ENCODE assay signal across 22 mouse cellular contexts in the genomic region with DNA sequence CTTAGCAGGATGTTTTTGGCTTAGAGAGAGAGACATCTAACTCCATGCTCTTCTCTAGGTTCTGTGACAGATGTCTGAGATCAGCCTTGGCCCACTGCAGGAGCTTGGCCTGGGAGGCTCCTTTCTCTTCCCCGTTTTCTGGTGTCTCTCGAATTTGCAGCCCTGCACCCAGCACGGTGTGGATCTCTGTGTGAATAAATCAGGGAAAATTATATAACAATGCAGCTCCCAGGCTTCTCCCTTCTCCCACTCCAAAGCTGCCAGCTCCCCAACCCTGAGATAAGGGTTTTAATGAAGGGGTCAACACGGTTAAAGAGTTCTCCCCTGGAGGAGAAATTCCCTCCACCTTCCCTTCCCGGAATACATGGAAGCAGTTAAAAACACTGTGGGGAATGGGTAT. TPM values are rescaled to one million over a fixed set of nuclear protein-coding genes. Genes with fewer than 3 reads are reported as not detected.
DNase-seq lines count a peak whose midpoint lies in the region; ATAC-seq and TF ChIP-seq lines count a peak whose summit lies in the region.
"Had no signal": no experiment of that assay in that cellular context is flagged by ENCODE, and none has a peak within 500 bp of the region (broad histone marks: within the 10 kb centered on the region; RNA-seq: fewer than 3 reads in every experiment).

No protein-coding gene starts in this region.

- H3K27ac ChIP-seq in layer of hippocampus, adult 2 months = peak overlapping the region; percentile 76
- no peak overlapping the region for H3K27ac ChIP-seq in midbrain, embryonic 10.5 days (replicated peaks)
- H3K27ac ChIP-seq in midbrain, embryonic 16.5 days (ENCODE audit: low read length) = no peak overlapping the region
- no peak overlapping the region for H3K27ac ChIP-seq in ES-Bruce4 (ENCODE audit: insufficient read depth, low read length)
- no peak overlapping the region for H3K27ac ChIP-seq in embryonic facial prominence, embryonic 10.5 days (replicated peaks)
- H3K27ac ChIP-seq in hindbrain, embryonic 14.5 days = no peak overlapping the region
- H3K27ac ChIP-seq: forebrain, embryonic 13.5 days; heart, adult 2 months; hindbrain, embryonic 15.5 days; liver, embryonic 14.5 days; macrophage; midbrain, embryonic 15.5 days; neural tube, embryonic 12.5 days; stomach, postnatal 0 days had no signal

- no peaks in the 10 kb centered on the region for H3K9me3 ChIP-seq in midbrain, embryonic 10.5 days (replicated peaks)
- no peaks in the 10 kb centered on the region for H3K9me3 ChIP-seq in midbrain, embryonic 16.5 days (replicated peaks; ENCODE audit: control insufficient read depth, low read length, poor library complexity, severe bottlenecking)
- H3K9me3 ChIP-seq in ES-Bruce4 (replicated peaks; ENCODE audit: control insufficient read depth, insufficient read depth, low read length, poor library complexity, severe bottlenecking) = no peaks in the 10 kb centered on the region
- H3K9me3 ChIP-seq in embryonic facial prominence, embryonic 10.5 days = no peaks in the 10 kb centered on the region
- H3K9me3 ChIP-seq in hindbrain, embryonic 14.5 days (ENCODE audit: control insufficient read depth, low read length) = no peaks in the 10 kb centered on the region
- H3K9me3 ChIP-seq: forebrain, embryonic 13.5 days; heart, embryonic 12.5 days; hindbrain, embryonic 15.5 days; midbrain, embryonic 15.5 days; neural tube, embryonic 12.5 days had no signal

- H3K4me3 ChIP-seq in layer of hippocampus, adult 2 months = no peak overlapping the region
- 0 out of 2 replicates have a peak overlapping the region, but pooled peaks have one; percentile 1 for H3K4me3 ChIP-seq in midbrain, embryonic 10.5 days
- no peak overlapping the region for H3K4me3 ChIP-seq in midbrain, embryonic 16.5 days (ENCODE audit: low read depth, low read length)
- no peak overlapping the region for H3K4me3 ChIP-seq in ES-Bruce4 (ENCODE audit: low read depth, low read length)
- peak overlapping the region; percentile 2; the same call in 1 of the 2 replicates for H3K4me3 ChIP-seq in embryonic facial prominence, embryonic 10.5 days
- H3K4me3 ChIP-seq in hindbrain, embryonic 14.5 days (replicated peaks; ENCODE audit: low read length) = no peak overlapping the region
- H3K4me3 ChIP-seq: erythroblast, embryonic 14.5 days; forebrain, embryonic 13.5 days; heart, adult 2 months; heart, embryonic 12.5 days; hindbrain, embryonic 15.5 days; midbrain, embryonic 15.5 days; neural tube, embryonic 12.5 days had no signal

- TF ChIP-seq EP300 in ES-Bruce4 (IDR thresholded peaks at IDR 0.05; ENCODE audit: insufficient read depth, low read depth, low read length) = no peak

- no peak for ATAC-seq in midbrain, embryonic 16.5 days
- no peak for ATAC-seq in hindbrain, embryonic 14.5 days (ENCODE audit: low FRiP score)
- ATAC-seq: midbrain, embryonic 15.5 days had no signal

- peaks cover 52% of the 10 kb centered on the region for H3K4me1 ChIP-seq in midbrain, embryonic 10.5 days
- peaks cover 18% of the 10 kb centered on the region for H3K4me1 ChIP-seq in midbrain, embryonic 16.5 days (ENCODE audit: control insufficient read depth, insufficient read depth, low read length)
- peaks cover 2% of the 10 kb centered on the region for H3K4me1 ChIP-seq in ES-Bruce4 (ENCODE audit: control insufficient read depth, insufficient read depth, low read length)
- H3K4me1 ChIP-seq in embryonic facial prominence, embryonic 10.5 days = peaks cover 51% of the 10 kb centered on the region
- peaks cover 5% of the 10 kb centered on the region for H3K4me1 ChIP-seq in hindbrain, embryonic 14.5 days (replicated peaks; ENCODE audit: control insufficient read depth, insufficient read depth, low read length)

- no peak overlapping the region for H3K4me2 ChIP-seq in midbrain, embryonic 16.5 days (ENCODE audit: low read length)
- H3K4me2 ChIP-seq in hindbrain, embryonic 14.5 days (replicated peaks) = no peak overlapping the region
- H3K4me2 ChIP-seq: forebrain, embryonic 13.5 days; heart, embryonic 12.5 days; hindbrain, embryonic 15.5 days; midbrain, embryonic 15.5 days; neural tube, embryonic 12.5 days had no signal

- H3K27me3 ChIP-seq in midbrain, embryonic 10.5 days (ENCODE audit: low read depth, poor library complexity, severe bottlenecking) = peaks cover 61% of the 10 kb centered on the region
- peaks cover 42% of the 10 kb centered on the region for H3K27me3 ChIP-seq in midbrain, embryonic 16.5 days (ENCODE audit: control insufficient read depth, insufficient read depth, low read depth, low read length)
- H3K27me3 ChIP-seq in ES-Bruce4 (ENCODE audit: control insufficient read depth, insufficient read depth, low read length, poor library complexity, severe bottlenecking) = no peaks in the 10 kb centered on the region
- H3K27me3 ChIP-seq in embryonic facial prominence, embryonic 10.5 days (replicated peaks; ENCODE audit: low read depth, poor library complexity, severe bottlenecking) = peaks cover 51% of the 10 kb centered on the region
- H3K27me3 ChIP-seq in hindbrain, embryonic 14.5 days (ENCODE audit: control insufficient read depth, insufficient read depth, low read length) = peaks cover 50% of the 10 kb centered on the region

- DNase-seq in layer of hippocampus, adult 2 months (ENCODE audit: low spot score in 2 of 2) = peak in 1 of 2 experiments; percentile 39
- DNase-seq in layer of hippocampus, postnatal 10 days (ENCODE audit: low spot score in 2 of 2) = no peak
- no peak for DNase-seq in midbrain, embryonic 10.5 days (ENCODE audit: low spot score)
- DNase-seq in embryonic facial prominence, embryonic 10.5 days (ENCODE audit: low spot score) = no peak
- DNase-seq in hindbrain, embryonic 14.5 days (ENCODE audit: low spot score) = no peak

- no peak for TF ChIP-seq POLR2A in ES-Bruce4 (IDR thresholded peaks at IDR 0.05; ENCODE audit: insufficient read depth, low read length)

- H3K9ac ChIP-seq in midbrain, embryonic 16.5 days (ENCODE audit: low read depth, low read length) = no peak overlapping the region
- H3K9ac ChIP-seq in ES-Bruce4 (ENCODE audit: low read depth, poor library complexity, severe bottlenecking) = peak overlapping the region; percentile 28; the same call in 1 of the 2 replicates
- H3K9ac ChIP-seq in hindbrain, embryonic 14.5 days = no peak overlapping the region
- H3K9ac ChIP-seq: forebrain, embryonic 13.5 days; heart, embryonic 12.5 days; hindbrain, embryonic 15.5 days; liver, embryonic 14.5 days; midbrain, embryonic 15.5 days; neural tube, embryonic 12.5 days had no signal

- H3K36me3 ChIP-seq in midbrain, embryonic 10.5 days = no peaks in the 10 kb centered on the region
- no peaks in the 10 kb centered on the region for H3K36me3 ChIP-seq in midbrain, embryonic 16.5 days (ENCODE audit: control insufficient read depth, insufficient read depth, low read length)
- peaks cover 9% of the 10 kb centered on the region; the same call in 1 of the 2 replicates for H3K36me3 ChIP-seq in ES-Bruce4 (ENCODE audit: control insufficient read depth, insufficient read depth, low read length, poor library complexity, severe bottlenecking)
- H3K36me3 ChIP-seq in embryonic facial prominence, embryonic 10.5 days (replicated peaks) = no peaks in the 10 kb centered on the region
- no peaks in the 10 kb centered on the region for H3K36me3 ChIP-seq in hindbrain, embryonic 14.5 days (replicated peaks; ENCODE audit: control insufficient read depth, insufficient read depth)
- H3K36me3 ChIP-seq: heart, embryonic 12.5 days; hindbrain, embryonic 15.5 days; midbrain, embryonic 15.5 days; neural tube, embryonic 12.5 days had no signal

- no peak for TF ChIP-seq CTCF in layer of hippocampus, adult 2 months (conservative IDR thresholded peaks at IDR 0.05)
- TF ChIP-seq CTCF in ES-Bruce4 (IDR thresholded peaks at IDR 0.05; ENCODE audit: low read depth, low read length) = no peak

- WGBS in midbrain, embryonic 10.5 days = 16% methylated on average over 5 of the region's 5 CpGs
- WGBS in midbrain, embryonic 16.5 days = 9% methylated on average over 5 of the region's 5 CpGs
- WGBS in embryonic facial prominence, embryonic 10.5 days = 14% methylated on average over 5 of the region's 5 CpGs
- WGBS in hindbrain, embryonic 14.5 days = 19% methylated on average over 5 of the region's 5 CpGs

RNA-seq across cellular contexts. Expression of a gene that starts 2.0 kb away (rescaled TPM):
- 10 to 100 TPM; 34.1 to 35.1 TPM for total RNA-seq in layer of hippocampus, adult 2 months (2021)
- total RNA-seq in layer of hippocampus, postnatal 10 days (2021) = 1 to 10 TPM; 7.4 to 9.8 TPM
- 10.4 and 13.3 TPM in 2 replicates for polyA plus RNA-seq in midbrain, embryonic 10.5 days (2016; fragmentation: Nextera tagmentation; extraction: Ambion mirVana)
- 1.2 and 1.3 TPM in 2 replicates for polyA plus RNA-seq in midbrain, embryonic 16.5 days (2015; fragmentation: Nextera tagmentation; extraction: Ambion mirVana)
- 39.3 and 44.1 TPM in 2 replicates for polyA plus RNA-seq in ES-Bruce4 (2011; ENCODE audit: insufficient read depth, insufficient read length, low read depth, missing spikeins)
- polyA plus RNA-seq in embryonic facial prominence, embryonic 10.5 days (2016; fragmentation: Nextera tagmentation; extraction: Ambion mirVana) = 13.0 and 14.4 TPM in 2 replicates
- polyA plus RNA-seq in hindbrain, embryonic 14.5 days (2014; fragmentation: Nextera tagmentation; extraction: Ambion mirVana) = 1.8 and 2.6 TPM in 2 replicates
- total RNA-seq: MEL had no signal

RNA-seq across cellular contexts. Expression of a gene that starts 31.7 kb away (rescaled TPM):
- total RNA-seq in layer of hippocampus, adult 2 months (2021) = 100 to 1,000 TPM; 122 to 124 TPM
- total RNA-seq in layer of hippocampus, postnatal 10 days (2021) = 10 to 100 TPM; 50.5 to 55.5 TPM
- 2.1 and 2.6 TPM in 2 replicates for polyA plus RNA-seq in midbrain, embryonic 10.5 days (2016; fragmentation: Nextera tagmentation; extraction: Ambion mirVana)
- 3.3 and 3.5 TPM in 2 replicates for polyA plus RNA-seq in midbrain, embryonic 16.5 days (2015; fragmentation: Nextera tagmentation; extraction: Ambion mirVana)
- polyA plus RNA-seq in ES-Bruce4 (2011; ENCODE audit: insufficient read depth, insufficient read length, low read depth, missing spikeins) = 23.7 and 25.2 TPM in 2 replicates
- 2.1 and 2.2 TPM in 2 replicates for polyA plus RNA-seq in embryonic facial prominence, embryonic 10.5 days (2016; fragmentation: Nextera tagmentation; extraction: Ambion mirVana)
- 5.0 TPM in 2 replicates for polyA plus RNA-seq in hindbrain, embryonic 14.5 days (2014; fragmentation: Nextera tagmentation; extraction: Ambion mirVana)

RNA-seq across cellular contexts. Expression of a gene that starts 54.1 kb away (rescaled TPM):
- 10 to 100 TPM; 45.5 to 49.3 TPM for total RNA-seq in layer of hippocampus, adult 2 months (2021)
- total RNA-seq in layer of hippocampus, postnatal 10 days (2021) = 10 to 100 TPM; 34.3 to 40.1 TPM
- polyA plus RNA-seq in midbrain, embryonic 10.5 days (2016; fragmentation: Nextera tagmentation; extraction: Ambion mirVana) = 20.5 and 21.7 TPM in 2 replicates
- polyA plus RNA-seq in midbrain, embryonic 16.5 days (2015; fragmentation: Nextera tagmentation; extraction: Ambion mirVana) = 24.4 and 29.8 TPM in 2 replicates
- polyA plus RNA-seq in ES-Bruce4 (2011; ENCODE audit: insufficient read depth, insufficient read length, low read depth, missing spikeins) = 62.3 and 77.2 TPM in 2 replicates
- polyA plus RNA-seq in embryonic facial prominence, embryonic 10.5 days (2016; fragmentation: Nextera tagmentation; extraction: Ambion mirVana) = 18.2 and 20.0 TPM in 2 replicates
- 27.7 and 34.7 TPM in 2 replicates for polyA plus RNA-seq in hindbrain, embryonic 14.5 days (2014; fragmentation: Nextera tagmentation; extraction: Ambion mirVana)
- polyA plus RNA-seq: erythroblast, embryonic 14.5 days had no signal

RNA-seq across cellular contexts. Expression of a gene that starts 55.5 kb away (rescaled TPM):
- 100 to 1,000 TPM; 226 to 232 TPM for total RNA-seq in layer of hippocampus, adult 2 months (2021)
- 100 to 1,000 TPM; 271 to 286 TPM for total RNA-seq in layer of hippocampus, postnatal 10 days (2021)
- polyA plus RNA-seq in midbrain, embryonic 10.5 days (2016; fragmentation: Nextera tagmentation; extraction: Ambion mirVana) = 0.89 and 1.6 TPM in 2 replicates
- polyA plus RNA-seq in midbrain, embryonic 16.5 days (2015; fragmentation: Nextera tagmentation; extraction: Ambion mirVana) = 9.2 and 10.4 TPM in 2 replicates
- 7.7 and 8.3 TPM in 2 replicates for polyA plus RNA-seq in ES-Bruce4 (2011; ENCODE audit: insufficient read depth, insufficient read length, low read depth, missing spikeins)
- polyA plus RNA-seq in embryonic facial prominence, embryonic 10.5 days (2016; fragmentation: Nextera tagmentation; extraction: Ambion mirVana) = 0.72 and 0.80 TPM in 2 replicates
- polyA plus RNA-seq in hindbrain, embryonic 14.5 days (2014; fragmentation: Nextera tagmentation; extraction: Ambion mirVana) = 9.1 and 11.8 TPM in 2 replicates
- total RNA-seq: megakaryocyte-erythroid progenitor cell, adult 5-6 weeks had no signal
- polyA plus RNA-seq: CD4-positive, CD25-positive, alpha-beta regulatory T cell, adult 4 months; erythroblast, embryonic 14.5 days; heart, embryonic 12.5 days; heart, postnatal 0 days; inflammation-experienced regulatory T-cells, adult 6 months had no signal

Comparison
In these comparisons a context has a peak if more than half of its experiments do, and no peak if none do; other contexts are left out.
1. H3K4me3 ChIP-seq: peak in midbrain, embryonic 10.5 days (single experiment) and embryonic facial prominence, embryonic 10.5 days (single experiment); none in layer of hippocampus, adult 2 months (single experiment), midbrain, embryonic 16.5 days (single experiment), ES-Bruce4 (single experiment) and hindbrain, embryonic 14.5 days (single experiment).